Mouse (Mus musculus) ES-Bruce4 (cell line): ENCODE results near the gene Igbp1b. TPM values are rescaled to one million over a fixed set of nuclear protein-coding genes. Genes with fewer than 3 reads are reported as not detected.

Source experiments
- H3K27ac ChIP-seq: 2 replicates; pipeline ENCODE4 v1.5.1; 2012; ENCODE audit warnings: low read length, inconsistent platforms; ENCODE audit not compliant: insufficient read depth
- H3K27me3 ChIP-seq: 2 replicates; pipeline ENCODE4 v1.6.1; 2012; ENCODE audit warnings: mild to moderate bottlenecking, low read length, inconsistent platforms; ENCODE audit not compliant: control insufficient read depth, poor library complexity, insufficient read depth, severe bottlenecking
- H3K36me3 ChIP-seq: 2 replicates; pipeline ENCODE4 v1.6.1; 2012; ENCODE audit warnings: inconsistent platforms, mild to moderate bottlenecking, low read length, moderate library complexity; ENCODE audit not compliant: control insufficient read depth, poor library complexity, insufficient read depth, severe bottlenecking
- H3K4me1 ChIP-seq: one replicate; pipeline ENCODE4 v1.8.1; 2011; ENCODE audit warnings: low read length; ENCODE audit not compliant: control insufficient read depth, insufficient read depth
- H3K4me3 ChIP-seq: 2 replicates; pipeline ENCODE4 v1.5.1; 2011; ENCODE audit warnings: low read depth, mild to moderate bottlenecking, low read length
- H3K9ac ChIP-seq: 2 replicates; pipeline ENCODE4 v1.6.1; 2012; ENCODE audit warnings: low read depth, mild to moderate bottlenecking, inconsistent platforms; ENCODE audit not compliant: poor library complexity, severe bottlenecking
- H3K9me3 ChIP-seq: replicated peaks from 2 replicates; pipeline ENCODE4 v1.6.1; 2012; ENCODE audit warnings: mild to moderate bottlenecking, low read length, inconsistent platforms; ENCODE audit not compliant: control insufficient read depth, poor library complexity, insufficient read depth, severe bottlenecking
- CTCF ChIP-seq: IDR thresholded peaks from one replicate; pipeline ENCODE4 v1.8.1; 2011; ENCODE audit warnings: low read depth, low read length
- EP300 ChIP-seq: IDR thresholded peaks from 2 replicates; pipeline ENCODE4 v1.6.1; 2011; ENCODE audit warnings: low read depth, low read length; ENCODE audit not compliant: insufficient read depth
- POLR2A ChIP-seq: IDR thresholded peaks from one replicate; pipeline ENCODE4 v1.8.1; 2011; ENCODE audit warnings: low read length; ENCODE audit not compliant: insufficient read depth
- polyA plus RNA-seq: library from polyadenylated mRNA; stranded (reverse); fragments of >200 nt; gene quantifications from 2 replicates; pipeline ENCODE4 v1.2.4, GENCODE M21; 2011; ENCODE audit warnings: low read depth; ENCODE audit not compliant: missing spikeins, insufficient read depth, insufficient read length

The Igbp1b gene
- polyA plus RNA-seq, 1 experiment, result not detected

DNA sequence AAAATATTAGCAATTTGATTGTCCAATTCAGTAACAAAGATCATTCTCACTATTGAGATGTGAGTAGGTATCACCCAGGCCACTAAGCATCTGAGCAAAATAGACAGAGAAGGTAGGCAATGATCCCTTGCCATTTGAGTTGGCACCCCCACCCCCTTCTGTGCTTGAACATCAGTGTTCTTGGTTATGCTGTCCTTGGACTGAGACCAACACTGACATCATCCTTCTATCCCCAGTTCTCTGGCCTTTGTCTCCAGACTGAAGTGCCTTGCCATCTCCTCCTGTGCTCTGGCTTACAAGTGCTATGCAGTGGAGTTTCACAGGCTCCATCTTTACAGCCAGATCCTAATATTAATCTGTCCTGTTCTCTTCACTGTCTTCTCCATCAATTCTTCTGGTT, 37.6 kb downstream of the Igbp1b start:
- H3K27me3 ChIP-seq, result no peaks in the 10 kb centered on the region
- H3K27ac ChIP-seq, result no peak overlapping the region
- H3K4me1 ChIP-seq, result no peaks in the 10 kb centered on the region
- H3K36me3 ChIP-seq, result no peaks in the 10 kb centered on the region
- no peaks in the 10 kb centered on the region for H3K9me3 ChIP-seq
- no peak overlapping the region for H3K4me3 ChIP-seq
- no peak overlapping the region for H3K9ac ChIP-seq
- TF ChIP-seq CTCF, result no peak
- no peak for TF ChIP-seq EP300
- TF ChIP-seq POLR2A, result no peak

DNA sequence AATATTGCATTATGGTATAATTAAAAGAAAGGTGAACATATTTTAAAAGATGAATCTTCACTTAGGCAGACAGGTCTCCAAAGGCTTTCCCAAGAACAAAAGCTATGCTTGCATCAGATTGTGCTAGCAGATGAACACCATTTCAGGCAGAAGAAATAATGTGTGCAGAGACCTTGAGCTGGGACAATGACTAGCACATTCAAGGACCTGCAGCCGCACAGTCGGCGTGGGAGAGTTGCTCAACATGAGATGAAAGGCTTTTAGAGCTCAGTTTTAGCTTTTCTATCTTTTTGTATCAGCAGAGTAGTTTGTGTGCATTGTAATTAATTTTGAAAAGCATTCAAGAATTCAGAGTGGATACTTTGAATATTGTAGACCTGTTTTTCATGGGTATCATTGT, 39.9 kb downstream of the Igbp1b start:
- TF ChIP-seq POLR2A, result no peak
- TF ChIP-seq EP300, result no peak
- TF ChIP-seq CTCF, result no peak
- H3K4me1 ChIP-seq, result no peaks in the 10 kb centered on the region
- H3K9me3 ChIP-seq, result no peaks in the 10 kb centered on the region
- H3K27ac ChIP-seq, result no peak overlapping the region
- no peak overlapping the region for H3K4me3 ChIP-seq
- H3K9ac ChIP-seq, result no peak overlapping the region
- no peaks in the 10 kb centered on the region for H3K27me3 ChIP-seq
- no peaks in the 10 kb centered on the region for H3K36me3 ChIP-seq

Other genes with a start within 250 kb of the Igbp1b start
- not detected in 2 replicates for gene Lmo3, start 76.6 kb downstream of the Igbp1b start, polyA plus RNA-seq